Mouse (Mus musculus): ENCODE data around the gene Zfp60.

The Zfp60 gene

DNA sequence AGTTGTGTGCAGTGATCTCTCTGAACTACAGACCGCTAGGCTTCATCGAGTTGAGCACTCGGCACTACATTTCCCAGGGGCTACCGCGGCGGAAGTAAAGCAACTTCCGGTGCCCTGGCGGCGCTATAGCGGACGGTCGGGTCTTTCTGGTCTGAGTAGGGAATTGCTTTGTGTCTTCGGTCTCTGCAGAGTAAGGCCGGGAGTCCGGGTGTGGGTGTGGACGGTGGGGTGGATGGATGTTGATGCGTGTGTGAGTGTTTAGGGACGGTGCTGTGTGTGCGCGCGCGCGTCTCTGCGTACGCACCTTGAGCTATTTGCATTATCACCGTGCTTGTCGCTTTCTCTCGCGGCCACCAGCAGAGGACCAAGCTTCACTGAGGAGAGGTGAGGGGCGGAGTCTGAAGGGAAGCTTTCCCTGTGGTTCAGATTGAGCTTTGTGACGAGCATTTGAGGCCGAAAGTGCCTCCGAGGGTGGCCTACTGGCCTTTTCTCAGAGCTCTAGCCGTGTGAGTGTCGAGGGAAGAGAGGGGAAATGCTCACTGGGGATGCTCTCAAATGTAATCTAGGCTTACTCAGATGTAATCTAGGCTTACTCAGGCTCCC lies at the start of gene Zfp60:
TSS of gene Zfp60 (plus strand) at position 109 of the 603 bp plus-strand sequence.
- peak; percentile 93 for DNase-seq (ENCODE audit: low read depth)

DNA sequence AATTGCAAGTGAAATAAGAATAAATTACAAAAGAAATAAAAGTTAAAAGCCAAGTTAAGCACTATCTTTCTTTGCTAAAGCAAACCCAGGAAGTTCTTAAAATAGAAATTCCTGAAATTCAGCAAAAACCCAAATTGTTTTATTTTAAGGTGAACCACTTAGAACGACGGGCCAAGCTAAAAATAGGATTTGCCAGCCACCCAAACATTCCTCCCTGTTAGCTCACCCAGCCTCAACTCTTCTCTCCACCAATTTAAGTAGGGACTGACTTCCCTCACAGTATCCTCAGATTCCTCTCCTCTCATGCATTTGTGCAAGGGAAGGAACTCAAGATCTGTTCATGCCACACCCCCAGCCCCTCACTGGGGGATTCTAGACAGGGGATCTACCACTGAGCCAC lies 48.0 kb upstream of the Zfp60 start:
- no peak for DNase-seq (ENCODE audit: low read depth)

DNA sequence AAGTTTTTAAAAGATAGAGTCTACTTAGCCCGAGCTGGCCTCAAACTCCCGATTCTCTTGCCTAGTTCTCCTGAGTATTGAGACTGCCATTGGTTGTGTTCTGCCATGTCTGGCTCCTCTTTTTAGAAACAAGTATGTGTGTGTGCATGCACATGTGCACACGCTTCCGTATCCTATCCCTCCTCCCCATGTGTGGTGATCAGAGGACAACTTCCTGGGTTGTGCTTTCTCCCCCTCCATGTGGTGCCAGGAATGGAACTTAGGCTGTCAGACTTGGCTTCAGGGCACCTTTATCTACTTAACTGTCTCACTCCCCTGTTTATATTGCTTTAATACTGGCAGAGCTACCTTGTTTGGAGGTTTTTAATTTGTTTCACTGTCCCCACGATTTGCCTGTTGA lies 46.0 kb upstream of the Zfp60 start:
- DNase-seq (ENCODE audit: low read depth) = peak; percentile 91

DNA sequence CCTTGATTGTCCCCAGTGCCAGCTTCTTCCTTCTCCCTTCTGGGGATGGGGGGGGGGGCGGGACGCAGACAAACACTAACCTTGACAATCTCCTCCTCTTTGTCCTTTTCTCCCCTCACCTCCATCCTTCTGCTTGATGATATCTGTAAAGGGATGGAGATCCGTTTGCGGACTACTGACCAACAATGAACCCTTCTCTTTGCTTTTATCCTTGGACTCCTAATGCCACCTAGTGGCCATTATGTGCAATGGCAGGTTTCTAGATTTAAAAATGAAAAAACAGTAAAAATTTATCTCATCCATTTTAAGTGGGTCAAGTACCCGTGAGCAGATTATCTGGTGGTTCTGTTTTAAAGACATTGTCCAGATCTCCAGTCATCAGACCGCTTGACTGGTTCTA lies 45.5 kb upstream of the Zfp60 start:
- DNase-seq (ENCODE audit: low read depth) = peak; percentile 89

DNA sequence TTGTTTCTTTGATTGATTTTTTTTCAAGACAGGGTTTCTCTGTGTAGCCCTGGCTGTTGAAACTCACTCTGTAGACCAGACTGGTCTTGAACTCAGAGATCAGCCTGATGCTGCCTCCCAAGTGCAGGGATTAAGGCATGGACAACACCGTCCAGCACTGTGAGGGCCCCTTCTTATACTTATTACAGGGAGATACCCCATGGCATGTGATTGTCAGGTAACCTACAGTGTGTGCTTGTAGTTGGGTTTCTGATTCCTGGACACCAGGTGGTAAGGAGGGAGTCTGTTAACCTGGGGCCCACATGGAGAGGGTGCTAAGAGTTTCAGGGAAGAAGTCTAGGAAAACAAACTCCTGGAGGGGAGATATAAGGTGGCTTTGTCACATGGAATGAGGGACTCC lies 44.1 kb upstream of the Zfp60 start:
- no peak for DNase-seq (ENCODE audit: low read depth)

DNA sequence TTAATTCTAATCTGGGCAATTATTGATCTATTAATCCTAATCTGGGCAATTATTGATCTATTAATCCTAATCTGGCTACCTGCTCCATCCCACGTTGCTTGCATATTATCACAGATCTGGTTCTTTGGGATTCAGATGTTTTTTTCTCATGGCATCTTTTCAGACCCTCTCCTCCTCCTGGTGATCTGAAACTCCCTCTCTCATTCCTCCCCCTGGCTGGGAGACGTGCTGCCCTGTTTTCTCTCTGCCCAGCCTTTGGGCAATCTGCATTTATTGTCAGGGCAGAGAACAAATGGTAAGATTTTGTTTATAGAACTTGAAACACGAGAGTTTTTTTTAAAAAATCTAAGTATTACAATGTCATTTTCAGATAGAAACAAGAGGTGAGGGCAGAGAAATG lies 43.4 kb upstream of the Zfp60 start:
- DNase-seq (ENCODE audit: low read depth) = no peak

DNA sequence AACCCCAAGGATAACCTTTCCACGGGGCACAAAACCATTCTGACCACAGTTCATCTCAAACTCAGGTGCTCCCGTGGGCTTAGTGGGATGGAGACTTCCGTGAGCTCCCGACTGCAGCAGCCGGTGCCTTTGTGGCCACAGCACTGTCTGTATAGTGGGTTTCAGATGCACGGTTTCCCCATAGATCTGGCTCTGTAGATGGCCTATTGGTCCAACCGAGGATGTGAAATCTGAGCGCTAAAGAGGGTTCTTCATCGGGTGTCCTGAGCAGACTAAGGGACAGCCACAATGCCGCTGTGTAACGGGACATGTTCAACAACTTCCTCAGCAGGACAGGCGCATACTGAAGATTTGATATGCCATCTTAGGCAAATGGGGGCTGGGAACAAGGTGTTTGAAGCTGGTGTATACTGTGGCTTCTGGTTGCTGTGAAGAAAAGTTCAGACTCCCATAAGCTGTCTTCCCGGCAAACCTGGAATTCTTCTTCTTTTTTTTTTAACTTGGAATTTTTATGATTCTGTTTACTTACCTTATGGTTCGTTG lies 42.9 kb upstream of the Zfp60 start:
- peak; percentile 50 for DNase-seq (ENCODE audit: low read depth)

DNA sequence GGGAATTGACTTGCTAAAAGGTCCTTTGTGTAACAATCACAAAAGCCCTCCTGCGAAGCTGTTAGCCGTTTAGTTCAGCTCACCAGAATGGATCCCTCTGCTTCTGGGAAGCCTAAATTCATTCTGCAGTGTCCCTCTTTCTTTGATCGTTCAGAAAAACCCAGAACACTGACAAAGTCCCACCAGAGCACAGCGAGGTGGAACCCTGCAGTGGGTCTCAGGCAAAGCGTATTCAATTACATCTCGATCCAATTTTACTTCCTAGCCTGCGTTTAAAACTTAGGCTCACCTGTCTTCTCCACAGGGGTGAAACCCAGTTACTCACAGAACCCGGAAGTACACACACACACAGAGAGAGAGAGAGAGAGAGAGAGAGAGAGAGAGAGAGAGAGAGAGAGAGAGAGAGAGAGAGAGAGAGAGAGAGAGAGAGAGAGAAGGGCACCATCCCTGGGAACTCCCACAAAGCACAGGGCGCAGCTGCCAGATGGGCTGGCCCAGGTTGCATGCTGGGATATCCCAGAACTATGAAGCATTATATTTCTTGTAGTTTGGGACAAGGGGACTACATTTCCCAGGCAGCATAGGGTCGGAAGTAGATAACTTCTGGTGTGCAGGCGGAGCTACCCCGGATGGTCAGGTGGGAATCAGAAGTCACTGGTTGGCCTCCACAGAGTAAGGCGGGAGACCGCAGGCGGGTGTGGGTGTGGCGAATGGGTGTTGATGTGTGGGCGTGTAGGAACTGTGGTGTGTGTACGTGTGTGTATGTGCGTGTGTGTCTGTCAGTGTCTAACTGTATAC lies 42.2 kb upstream of the Zfp60 start, which contains the start of gene Zfp607b:
TSS of gene Zfp607b (plus strand) at position 526 of the 798 bp plus-strand sequence.
- peak; percentile 100 for DNase-seq (ENCODE audit: low read depth)

DNA sequence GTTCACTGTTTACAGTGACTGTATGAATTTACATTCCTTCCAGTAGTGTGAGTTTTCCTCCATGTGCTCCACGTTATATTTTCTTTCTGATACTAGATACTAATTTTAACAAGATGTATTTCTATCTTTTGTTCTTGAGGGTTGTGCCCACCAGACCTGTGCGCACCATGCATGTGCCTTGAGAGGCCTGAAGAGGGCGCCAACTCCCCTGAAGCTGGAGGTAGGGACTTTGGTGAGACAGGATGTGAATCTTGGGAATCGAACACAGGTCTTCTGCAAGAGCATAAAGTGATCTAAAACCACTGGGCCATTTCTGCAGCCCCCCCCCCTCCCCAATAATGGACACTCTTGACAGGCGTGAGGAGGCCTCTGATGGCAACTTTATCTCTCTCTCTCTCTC lies 40.1 kb upstream of the Zfp60 start:
- peak; percentile 82 for DNase-seq (ENCODE audit: low read depth)

DNA sequence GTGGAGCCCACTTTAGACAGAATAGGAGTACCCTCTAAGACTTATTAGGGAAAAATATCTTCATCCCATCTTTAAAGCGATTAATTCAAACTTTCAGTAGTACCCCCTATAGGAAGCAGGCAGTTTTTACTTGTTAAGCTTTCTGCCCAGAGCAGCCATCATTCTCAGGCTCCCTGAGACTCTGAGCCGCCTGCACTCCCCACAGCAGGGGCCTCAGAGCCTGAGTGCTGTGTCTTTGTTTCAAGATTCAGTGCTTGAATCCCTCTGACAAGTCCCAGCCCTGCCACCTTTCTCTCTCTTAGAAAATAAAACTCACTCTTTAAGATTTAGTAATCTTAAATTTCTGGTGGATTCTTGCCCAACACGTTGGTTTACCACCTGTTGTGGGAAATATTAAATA lies 34.5 kb upstream of the Zfp60 start:
- DNase-seq (ENCODE audit: low read depth) = no peak

DNA sequence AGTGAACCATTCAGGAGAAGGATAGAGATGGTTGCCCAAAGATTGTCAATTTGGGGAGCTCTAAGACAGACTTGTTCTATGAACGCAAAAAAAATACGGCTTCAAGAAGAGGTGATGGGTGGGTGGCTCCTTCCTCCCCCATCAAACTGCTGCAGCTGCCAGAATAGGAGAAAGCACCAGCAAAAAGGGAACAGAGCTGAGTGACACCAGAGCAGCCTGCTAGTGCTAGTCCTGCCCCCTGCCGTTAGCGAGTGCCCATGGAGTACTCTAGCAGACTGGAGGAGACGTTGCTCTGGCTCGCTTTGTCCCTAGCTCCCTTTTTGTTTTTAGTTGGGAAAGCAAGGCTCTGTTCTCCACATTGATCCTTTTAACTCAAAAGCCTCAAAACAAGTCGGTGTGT lies 20.8 kb upstream of the Zfp60 start:
- no peak for DNase-seq (ENCODE audit: low read depth)

DNA sequence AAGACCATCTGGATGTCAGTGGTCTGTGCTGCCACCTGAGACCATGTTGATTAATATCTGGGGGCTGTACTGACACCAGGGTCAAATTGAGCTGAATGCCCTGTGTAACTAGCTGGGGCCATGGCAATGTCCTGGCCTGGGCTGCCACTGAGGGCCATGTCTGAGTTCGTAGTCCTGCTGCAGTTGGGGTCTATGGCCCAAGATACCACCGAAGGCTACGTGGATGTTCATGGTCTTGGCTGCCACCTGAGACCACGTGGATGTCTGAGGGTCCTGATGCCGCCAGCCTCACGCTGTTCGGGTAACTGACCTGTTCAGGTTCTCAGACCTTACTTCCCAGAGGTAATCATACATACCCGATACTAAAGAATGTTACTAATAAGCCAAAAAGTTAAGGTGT lies 9.2 kb upstream of the Zfp60 start:
- no peak for DNase-seq (ENCODE audit: low read depth)

DNA sequence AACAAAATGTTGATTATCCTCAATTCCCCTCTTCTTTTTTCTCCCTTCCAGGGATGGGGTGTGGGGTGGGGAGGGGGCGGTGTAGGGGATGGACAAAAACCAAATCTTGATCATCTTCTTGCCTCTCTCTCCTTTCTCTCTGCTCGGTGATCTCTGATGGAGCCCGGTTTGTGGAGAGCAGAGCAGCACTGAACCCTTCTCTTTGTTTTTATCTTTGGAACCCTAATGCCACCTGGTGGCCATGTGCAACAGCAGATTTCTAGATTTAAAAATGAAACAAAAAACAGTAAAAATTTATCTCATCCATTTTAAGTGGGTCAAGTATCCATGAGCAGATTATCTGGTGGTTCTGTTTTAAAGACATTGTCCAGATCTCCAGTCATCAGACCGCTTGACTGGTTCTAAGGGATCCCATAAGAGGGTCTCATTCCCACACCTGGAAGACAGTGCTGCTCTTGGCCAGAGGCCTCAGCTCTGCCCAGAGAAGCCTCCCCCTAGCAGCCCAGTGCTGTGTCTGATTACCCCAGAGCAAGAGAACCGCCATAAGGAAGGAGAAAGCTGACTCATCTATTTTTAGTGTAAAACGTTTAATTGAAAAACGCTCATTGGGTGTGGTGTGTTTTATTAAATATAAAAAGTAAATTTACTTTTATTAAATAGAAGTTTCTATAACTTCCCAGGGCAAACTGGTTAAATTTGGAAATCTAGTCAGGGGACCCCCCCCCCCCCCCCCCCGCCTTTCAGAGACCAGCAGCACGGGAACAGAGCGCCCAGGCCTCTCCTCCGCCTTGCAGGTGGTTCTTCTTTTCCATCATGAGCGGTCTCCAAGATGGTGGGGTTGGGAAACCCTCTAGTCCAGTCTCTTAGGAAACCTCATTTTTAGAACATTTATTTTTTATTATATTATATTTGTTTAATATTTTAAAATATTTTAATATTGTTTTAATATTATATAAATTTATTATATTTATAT lies 5.3 kb upstream of the Zfp60 start:
- DNase-seq (ENCODE audit: low read depth) = peak; percentile 89

DNA sequence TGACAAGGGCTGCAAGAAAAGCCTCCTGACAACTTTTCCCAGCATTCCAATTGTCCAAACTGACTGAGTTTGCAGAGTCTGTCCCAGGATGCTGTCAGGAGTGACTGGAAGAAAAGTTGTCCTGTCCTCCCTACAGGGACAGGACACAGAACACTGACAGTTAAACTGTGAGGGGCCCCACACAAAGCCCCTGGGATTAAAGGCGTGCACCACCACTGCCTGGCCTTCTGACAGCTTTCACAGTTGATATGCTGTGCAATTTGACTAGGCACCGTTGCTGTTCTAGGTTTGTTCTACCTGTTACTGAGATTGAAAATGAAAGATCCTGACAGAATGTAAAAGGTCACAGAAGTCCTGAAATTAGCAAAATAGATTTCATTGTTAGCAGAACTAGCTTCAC lies 3.7 kb upstream of the Zfp60 start:
- no peak for DNase-seq (ENCODE audit: low read depth)

DNA sequence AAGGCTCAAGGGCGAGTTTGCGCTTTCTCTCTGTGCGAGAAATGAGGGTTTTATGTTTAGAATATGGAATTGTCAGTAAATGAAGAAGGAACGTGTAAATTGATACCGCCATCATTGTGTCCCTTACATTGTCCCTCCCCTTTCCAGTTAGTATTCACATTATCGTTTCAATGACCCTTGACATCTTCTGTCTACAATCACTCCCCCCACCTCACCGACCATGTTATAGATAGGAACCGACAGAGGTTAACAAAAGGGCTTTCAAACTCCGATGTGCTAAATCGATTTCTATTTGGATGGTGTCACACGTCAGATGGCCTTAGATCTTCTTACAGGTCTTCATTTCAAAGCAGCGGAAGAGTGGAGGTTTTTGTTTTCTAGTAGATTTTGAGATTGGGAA lies 757 bp downstream of the Zfp60 start:
- DNase-seq (ENCODE audit: low read depth) = no peak

DNA sequence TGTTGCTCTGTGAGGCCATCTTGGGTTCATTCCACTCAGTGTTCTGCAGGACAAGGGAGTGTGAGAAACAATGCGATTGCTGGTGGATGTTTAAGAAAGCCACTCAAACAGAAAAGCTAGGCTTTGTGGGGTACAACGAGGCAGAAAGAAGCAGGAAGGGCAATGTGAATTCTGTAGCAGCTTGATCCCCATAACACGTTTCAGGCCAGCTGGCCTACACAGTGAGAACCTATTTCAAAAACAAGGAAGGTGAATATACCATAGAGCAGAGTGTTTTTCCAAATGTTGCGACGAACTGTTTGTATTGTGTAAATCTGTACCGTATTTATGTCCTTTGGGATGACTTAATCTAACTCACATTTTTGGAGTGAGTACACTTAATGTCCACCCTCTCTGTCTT lies 1.3 kb downstream of the Zfp60 start:
- no peak for DNase-seq (ENCODE audit: low read depth)

DNA sequence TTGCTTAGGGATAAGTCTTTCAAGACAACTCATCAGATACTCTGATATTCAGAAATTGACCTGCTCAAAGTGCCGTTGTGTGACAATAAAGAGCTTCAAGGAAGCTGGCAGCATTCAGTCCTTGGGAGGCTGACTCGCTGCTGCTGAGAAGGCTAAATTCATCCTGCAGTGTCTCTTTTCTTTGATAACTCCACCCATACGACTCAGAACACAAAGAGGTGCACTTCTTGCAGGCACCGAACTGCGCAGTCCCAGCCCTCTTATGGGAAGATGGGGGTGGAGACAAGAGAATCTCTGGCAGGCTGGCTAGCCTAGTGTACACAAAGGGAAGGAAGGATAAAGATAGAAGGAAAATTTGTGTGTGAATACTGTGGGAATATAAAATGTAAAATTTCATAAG lies 4.3 kb downstream of the Zfp60 start:
- DNase-seq (ENCODE audit: low read depth) = no peak

DNA sequence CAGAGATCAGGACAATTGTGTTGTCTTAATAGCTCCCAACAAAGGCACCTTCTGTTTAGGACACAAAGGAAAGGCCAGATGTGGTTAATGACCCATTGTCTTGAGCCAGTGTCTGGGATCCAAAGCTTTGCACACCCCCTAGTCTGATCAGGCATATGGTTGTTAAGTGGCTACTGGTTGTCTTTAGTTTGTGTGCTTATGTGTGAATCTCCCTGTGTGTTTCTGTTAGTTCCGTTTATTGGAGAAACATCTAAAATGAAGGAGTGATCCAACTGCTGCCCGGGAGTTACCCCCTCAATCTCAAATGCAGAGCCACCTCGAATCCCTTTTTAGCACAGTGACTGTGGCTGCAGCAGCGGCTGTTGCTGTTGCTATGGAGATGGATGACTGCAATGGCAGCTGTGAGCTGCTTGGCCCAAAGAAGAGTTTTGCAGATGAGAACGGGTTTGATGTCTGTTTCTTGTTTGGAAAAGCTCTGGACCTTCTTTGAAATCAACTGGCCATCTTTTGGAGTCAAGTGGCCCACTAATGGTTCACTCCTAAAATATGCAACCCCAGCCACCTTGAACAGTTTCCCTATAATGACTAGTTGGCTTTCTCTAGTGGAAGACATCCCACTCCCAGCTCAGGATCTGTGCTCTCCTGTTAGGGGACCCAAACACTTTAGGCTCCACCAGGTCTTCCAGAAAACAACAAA lies 25.3 kb downstream of the Zfp60 start:
- DNase-seq (ENCODE audit: low read depth) = no peak

DNA sequence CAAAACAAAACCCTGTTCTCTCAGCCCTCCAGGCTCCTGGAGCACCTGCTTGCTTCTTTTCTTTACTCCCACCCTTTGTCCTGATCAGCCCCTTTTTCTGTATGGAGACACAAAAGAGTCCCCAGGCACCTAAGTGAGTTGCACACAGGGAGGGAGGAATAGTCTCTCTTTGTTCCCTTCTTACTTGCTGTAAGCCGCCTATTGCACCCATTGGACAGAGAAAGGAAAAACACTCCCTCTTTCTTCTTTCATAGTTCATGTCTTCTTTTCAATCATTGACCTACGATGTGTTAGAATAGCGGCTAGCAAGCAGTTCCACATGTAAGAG lies 25.8 kb downstream of the Zfp60 start:
- DNase-seq (ENCODE audit: low read depth) = no peak

DNA sequence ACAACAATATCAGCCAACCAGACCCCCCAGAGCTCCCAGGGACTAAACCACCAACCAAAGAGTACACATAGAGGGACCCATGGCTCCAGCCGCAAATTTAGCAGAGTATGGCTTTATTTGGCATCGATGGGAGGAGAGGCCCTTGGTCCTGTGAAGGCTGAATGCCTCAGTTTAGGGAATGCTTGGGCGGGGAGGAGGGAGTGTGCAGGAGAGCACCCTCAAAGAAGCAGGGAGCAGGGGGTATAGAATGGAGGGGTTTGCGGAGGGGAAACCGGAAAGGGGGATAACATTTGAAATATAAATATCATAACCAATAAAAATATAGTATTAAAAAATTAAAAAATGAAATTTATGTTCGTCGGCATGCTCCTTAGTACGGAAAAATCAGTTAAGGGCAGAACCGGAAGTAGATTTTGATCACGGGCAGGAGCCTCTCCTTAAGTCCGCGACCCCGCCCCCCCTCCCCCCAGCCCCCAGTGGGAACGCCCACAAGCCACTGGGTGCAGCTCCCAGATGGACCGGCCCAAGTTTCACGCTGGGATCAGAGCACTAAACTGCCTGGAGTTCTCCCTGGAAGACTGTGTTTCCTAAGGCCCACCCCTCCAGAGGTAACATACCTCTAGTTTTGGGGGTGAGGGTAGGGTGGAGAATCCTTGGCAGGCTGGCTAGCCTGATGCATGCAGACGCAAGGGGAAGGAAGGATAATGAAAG lies 34.1 kb downstream of the Zfp60 start:
- no peak for DNase-seq (ENCODE audit: low read depth)

DNA sequence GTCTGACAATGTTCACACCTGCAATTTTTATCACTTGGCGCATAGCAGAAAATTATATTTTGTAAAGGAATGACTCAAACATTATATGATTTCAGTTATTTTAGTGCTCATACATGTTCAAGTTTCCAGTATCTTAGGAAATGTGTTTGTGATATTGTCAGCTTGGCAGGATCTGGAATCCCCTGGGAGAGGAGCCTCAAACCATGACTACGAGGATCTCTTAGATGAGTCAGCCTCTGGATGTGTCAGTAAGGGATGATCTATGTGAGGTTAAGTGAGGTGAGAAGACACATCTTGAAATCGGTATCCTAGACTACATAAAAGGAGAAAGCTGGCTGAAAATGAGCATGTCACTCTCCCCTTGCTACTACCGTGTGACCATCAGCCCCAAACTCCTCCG lies 58.1 kb downstream of the Zfp60 start:
- no peak for DNase-seq (ENCODE audit: low read depth)
